Mouse (Mus musculus): Measurements from ENCODE around the gene Lmnb2. TPM values are rescaled to one million over a fixed set of nuclear protein-coding genes. Genes with fewer than 3 reads are reported as not detected.

Lmnb2 gene
- polyA plus RNA-seq (2012; rRNA removed) = 69.6 and 106 TPM in 2 replicates

DNA sequence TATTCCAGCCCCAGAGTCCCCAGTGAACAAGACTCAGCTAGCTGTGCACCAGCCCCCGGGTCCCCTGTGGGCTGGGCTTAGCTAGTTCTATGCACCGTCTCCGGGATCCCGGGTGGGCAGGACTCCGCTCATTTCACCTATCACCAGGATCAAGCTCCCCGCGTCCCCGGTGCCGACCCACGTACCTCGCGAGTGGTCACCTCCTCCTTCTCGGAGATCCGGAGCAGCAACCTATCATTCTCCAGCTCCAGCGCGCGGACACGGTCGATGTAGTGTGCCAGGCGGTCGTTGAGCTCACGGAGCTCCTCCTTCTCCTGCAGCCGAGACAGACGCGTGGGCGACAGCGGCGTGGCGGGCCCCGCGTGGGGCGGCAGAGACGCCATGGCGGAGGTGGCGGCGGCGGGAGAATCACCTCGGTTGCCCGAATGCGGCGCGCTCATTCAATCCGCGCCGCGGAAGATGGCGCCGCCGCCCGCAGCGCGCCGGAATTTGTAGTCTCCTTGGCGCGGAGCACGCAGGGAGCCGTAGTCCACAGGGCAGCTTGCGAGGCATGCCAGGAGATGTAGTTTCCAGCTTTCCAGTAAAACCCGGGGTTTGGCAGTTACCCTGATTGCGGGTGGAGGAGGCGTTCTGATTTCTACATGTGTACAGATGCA lies at the start of gene Lmnb2:
Gene Lmnb2, minus strand, starts transcription at position 467 of the 656 bp plus-strand sequence.

GRCm38 (mm10) chr10:80929299-80930226 lies 11.5 kb upstream of the Lmnb2 start, which contains the start of gene Gadd45b:
Gene Gadd45b (plus strand): TSS chr10:80930073.

DNA sequence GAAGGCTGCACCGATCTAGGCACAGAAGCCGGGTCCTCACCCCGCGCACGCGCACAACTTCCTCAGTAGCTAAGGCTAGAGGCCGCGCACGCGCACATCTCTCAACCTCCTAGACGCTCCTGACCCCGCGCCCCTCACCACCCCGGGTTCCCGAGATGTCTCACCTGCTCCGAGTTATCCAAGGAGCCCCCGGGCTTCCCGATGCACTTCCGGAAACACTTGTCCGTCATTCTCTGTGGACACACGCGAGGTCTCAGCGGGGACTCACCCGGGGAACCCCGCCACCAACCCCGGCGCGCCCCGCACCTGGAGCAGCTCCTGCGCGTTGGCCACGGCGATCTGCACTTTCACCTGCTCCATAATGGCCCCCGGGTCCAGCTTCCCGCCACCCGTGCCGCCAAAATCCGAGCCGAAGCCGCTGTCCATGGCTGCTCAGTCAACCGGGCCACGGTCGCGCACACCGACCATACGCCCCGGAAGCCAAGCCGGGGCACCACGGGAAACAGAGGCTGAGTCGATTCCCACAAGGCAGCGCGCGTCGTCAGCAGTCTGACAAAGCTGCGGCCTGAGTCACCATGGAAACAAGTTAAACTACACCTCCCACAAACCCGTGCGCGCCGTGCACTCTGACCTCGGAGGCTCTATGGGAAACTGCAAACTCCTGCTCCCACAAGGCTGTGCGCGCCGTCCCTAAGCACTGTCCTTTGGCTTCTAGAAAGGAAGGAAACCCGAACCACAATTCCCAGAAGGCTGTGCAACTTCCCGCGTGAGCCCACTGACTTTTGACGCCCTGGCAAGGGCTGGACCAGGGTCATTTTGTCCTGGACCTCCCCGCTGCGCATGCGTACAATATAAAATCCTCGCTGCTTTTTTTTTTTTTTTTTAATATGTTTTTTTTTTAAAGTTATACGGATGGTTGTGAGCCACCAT lies 17.5 kb downstream of the Lmnb2 start, which contains the start of gene Timm13:
Gene Timm13, minus strand, starts transcription at position 652 of the 930 bp plus-strand sequence.

GRCm38 (mm10) chr10:80871581-80871980 lies 46.5 kb downstream of the Lmnb2 start, which contains the start of gene Tmprss9:
Gene Tmprss9 (plus strand): TSS chr10:80871848.

GRCm38 (mm10) chr10:80854913-80855748 lies 62.9 kb downstream of the Lmnb2 start, which contains the start of the genes Lsm7 and Sppl2b:
Gene Lsm7 (minus strand): TSS chr10:80855209.
Gene Sppl2b (plus strand): TSS chr10:80855275.

Other genes with a start within 250 kb of the Lmnb2 start
- gene Mknk2, start 240.1 kb downstream of the Lmnb2 start, polyA plus RNA-seq (2012; rRNA removed) = 86.7 and 103 TPM in 2 replicates
- 21.9 and 34.8 TPM in 2 replicates for gene Mob3a, start 216.3 kb downstream of the Lmnb2 start, polyA plus RNA-seq (2012; rRNA removed)
- gene Izumo4, start 216.1 kb downstream of the Lmnb2 start, polyA plus RNA-seq (2012; rRNA removed) = 24.8 and 32.5 TPM in 2 replicates
- gene Ap3d1, start 176.0 kb downstream of the Lmnb2 start, polyA plus RNA-seq (2012; rRNA removed) = 112 and 113 TPM in 2 replicates
- 55.5 and 55.9 TPM in 2 replicates for gene Dot1l, start 163.0 kb downstream of the Lmnb2 start, polyA plus RNA-seq (2012; rRNA removed)
- gene Sf3a2, start 120.0 kb downstream of the Lmnb2 start, polyA plus RNA-seq (2012; rRNA removed) = 101 and 144 TPM in 2 replicates
- 107 and 143 TPM in 2 replicates for gene Plekhj1, start 119.6 kb downstream of the Lmnb2 start, polyA plus RNA-seq (2012; rRNA removed)
- 1.3 and 1.4 TPM in 2 replicates for gene Amh, start 113.0 kb downstream of the Lmnb2 start, polyA plus RNA-seq (2012; rRNA removed)
- gene Jsrp1, start 104.7 kb downstream of the Lmnb2 start, polyA plus RNA-seq (2012; rRNA removed) = 1.2 and 1.5 TPM in 2 replicates
- 668 and 753 TPM in 2 replicates for gene Oaz1, start 91.6 kb downstream of the Lmnb2 start, polyA plus RNA-seq (2012; rRNA removed)
- 0.46 and 0.48 TPM in 2 replicates for gene Lingo3, start 74.2 kb downstream of the Lmnb2 start, polyA plus RNA-seq (2012; rRNA removed)
- 416 and 423 TPM in 2 replicates for gene Lsm7, start 63.0 kb downstream of the Lmnb2 start, polyA plus RNA-seq (2012; rRNA removed)
- 43.7 and 57.8 TPM in 2 replicates for gene Sppl2b, start 63.0 kb downstream of the Lmnb2 start, polyA plus RNA-seq (2012; rRNA removed)
- gene Tmprss9, start 46.4 kb downstream of the Lmnb2 start, polyA plus RNA-seq (2012; rRNA removed) = 0.01 and 0.02 TPM in 2 replicates
- gene Timm13, start 17.3 kb downstream of the Lmnb2 start, polyA plus RNA-seq (2012; rRNA removed) = 199 and 235 TPM in 2 replicates
- gene Gadd45b, start 11.8 kb upstream of the Lmnb2 start, polyA plus RNA-seq (2012; rRNA removed) = 12.2 and 15.1 TPM in 2 replicates
- gene Gng7, start 96.7 kb upstream of the Lmnb2 start, polyA plus RNA-seq (2012; rRNA removed) = 3.4 and 5.5 TPM in 2 replicates
- 5.8 and 6.1 TPM in 2 replicates for gene Diras1, start 107.4 kb upstream of the Lmnb2 start, polyA plus RNA-seq (2012; rRNA removed)
- gene Slc39a3, start 119.2 kb upstream of the Lmnb2 start, polyA plus RNA-seq (2012; rRNA removed) = 26.5 and 35.6 TPM in 2 replicates
- gene Sgta, start 141.9 kb upstream of the Lmnb2 start, polyA plus RNA-seq (2012; rRNA removed) = 168 and 193 TPM in 2 replicates
- 62.7 and 69.0 TPM in 2 replicates for gene Thop1, start 151.8 kb upstream of the Lmnb2 start, polyA plus RNA-seq (2012; rRNA removed)
- gene Creb3l3, start 180.6 kb upstream of the Lmnb2 start, polyA plus RNA-seq (2012; rRNA removed) = 0.52 and 0.73 TPM in 2 replicates
- 167 and 173 TPM in 2 replicates for gene Map2k2, start 187.7 kb upstream of the Lmnb2 start, polyA plus RNA-seq (2012; rRNA removed)
- 12.7 and 17.8 TPM in 2 replicates for gene Zbtb7a, start 217.0 kb upstream of the Lmnb2 start, polyA plus RNA-seq (2012; rRNA removed)
- gene Pias4, start 249.7 kb upstream of the Lmnb2 start, polyA plus RNA-seq (2012; rRNA removed) = 39.5 and 41.3 TPM in 2 replicates

Data from central nervous system, embryonic 11.5 days (tissue).